Mouse (Mus musculus) lung, postnatal 0 days (tissue): ENCODE measurements around the gene Kidins220.

ENCODE experiments used
- CTCF ChIP-seq: IDR thresholded peaks from 2 replicates; pipeline ENCODE4 v1.5.1; 2016; ENCODE audit warnings: antibody characterized with exemption, mild to moderate bottlenecking
- EP300 ChIP-seq: IDR thresholded peaks from 2 replicates; pipeline ENCODE4 v1.6.1; 2016; ENCODE audit warnings: antibody characterized with exemption, mild to moderate bottlenecking, control low read depth

- TF ChIP-seq EP300 (no peak), CTCF (no peak)
Observed at GRCm38 (mm10) chr12:25037222-25037621, 62.5 kb downstream of the Kidins220 start.
